In genomic region chr3:42676668-42677398, GRCm38 (mm10) we compare ENCODE assay signal across 13 mouse cellular contexts.
"Had no signal": no experiment of that assay in that cellular context is flagged by ENCODE, and none has a peak within 500 bp of the region (broad histone marks: within the 10 kb centered on the region; RNA-seq: fewer than 3 reads in every experiment).

No protein-coding gene starts in this region.

- ATAC-seq: hindbrain, postnatal 0 days; midbrain, embryonic 16.5 days had no signal

- H3K9ac ChIP-seq: limb, embryonic 15.5 days; midbrain, embryonic 12.5 days; neural tube, embryonic 13.5 days had no signal

- H3K4me2 ChIP-seq: limb, embryonic 15.5 days; midbrain, embryonic 12.5 days; neural tube, embryonic 13.5 days had no signal

- H3K36me3 ChIP-seq: limb, embryonic 15.5 days; midbrain, embryonic 12.5 days; neural tube, embryonic 13.5 days had no signal

- H3K4me3 ChIP-seq: left cerebral cortex, adult 2 months; limb, embryonic 15.5 days; midbrain, embryonic 12.5 days; neural tube, embryonic 13.5 days had no signal

- H3K27me3 ChIP-seq: limb, embryonic 15.5 days; midbrain, embryonic 12.5 days; neural tube, embryonic 13.5 days had no signal

- H3K27ac ChIP-seq: hindbrain, postnatal 0 days; left cerebral cortex, adult 2 months; limb, embryonic 15.5 days; midbrain, embryonic 12.5 days; neural tube, embryonic 13.5 days had no signal

- H3K4me1 ChIP-seq: limb, embryonic 15.5 days; midbrain, embryonic 12.5 days; neural tube, embryonic 13.5 days had no signal

- DNase-seq: kidney, postnatal 4 days; lung, adult 18-20 months; retina, postnatal 1 day; right cerebral cortex, postnatal 4 days; spleen, adult 18-20 months; thymus, adult 18-20 months; thymus, postnatal 14 days had no signal

- H3K9me3 ChIP-seq: limb, embryonic 15.5 days; midbrain, embryonic 12.5 days; neural tube, embryonic 13.5 days had no signal
